Mouse (Mus musculus) neural tube, embryonic 11.5 days (tissue): ENCODE results near the gene Dcxr. TPM values are rescaled to one million over a fixed set of nuclear protein-coding genes. Genes with fewer than 3 reads are reported as not detected.

Source experiments
- ATAC-seq: fragments of 200-750 bp; cut with Nextera tagmentation; 2 replicates; pipeline ENCODE4 v1.8.0; 2017; ENCODE audit warnings: moderate number of reproducible peaks, mild to moderate bottlenecking, moderate TSS enrichment, moderate library complexity; ENCODE audit not compliant: insufficient read depth, low FRiP score, low TSS enrichment
- DNase-seq: peaks from one replicate; pipeline ENCODE4 v3.0.0-alpha.2; 2015; ENCODE audit warnings: low spot score
- H3K27ac ChIP-seq: fragments of 300-500 bp; sonication (generic); 2 replicates; pipeline ENCODE4 v1.5.1; 2014; ENCODE audit warnings: low read depth, mild to moderate bottlenecking, low read length
- H3K27me3 ChIP-seq: fragments of 300-500 bp; sonication (generic); 2 replicates; pipeline ENCODE4 v1.6.1; 2014; ENCODE audit warnings: mild to moderate bottlenecking, low read length, mixed read lengths; ENCODE audit not compliant: control insufficient read depth, insufficient read depth
- H3K36me3 ChIP-seq: fragments of 300-500 bp; sonication (generic); 2 replicates; pipeline ENCODE4 v1.6.1; 2014; ENCODE audit warnings: mild to moderate bottlenecking, low read length, moderate library complexity, mixed read lengths; ENCODE audit not compliant: control insufficient read depth, insufficient read depth
- H3K4me1 ChIP-seq: fragments of 300-500 bp; sonication (generic); 2 replicates; pipeline ENCODE4 v1.6.1; 2014; ENCODE audit warnings: low read length, mixed read lengths; ENCODE audit not compliant: control insufficient read depth, insufficient read depth
- H3K4me2 ChIP-seq: fragments of 300-500 bp; sonication (generic); 2 replicates; pipeline ENCODE4 v1.6.1; 2014; ENCODE audit warnings: low read depth, mild to moderate bottlenecking, moderate library complexity
- H3K4me3 ChIP-seq: fragments of 300-500 bp; sonication (generic); 2 replicates; pipeline ENCODE4 v1.5.1; 2014; ENCODE audit warnings: low read depth, low read length
- H3K9ac ChIP-seq: fragments of 300-500 bp; sonication (generic); 2 replicates; pipeline ENCODE4 v1.6.1; 2014; ENCODE audit warnings: mild to moderate bottlenecking, low read length
- H3K9me3 ChIP-seq: fragments of 300-500 bp; sonication (generic); 2 replicates; pipeline ENCODE4 v1.6.1; 2016; ENCODE audit warnings: low read length; ENCODE audit not compliant: control insufficient read depth
- WGBS: fragments of 180-500 bp; shearing (Covaris S2); extraction: QIAGEN DNeasy Blood & Tissue Kit; methylation state at CpG from one replicate; pipeline ENCODE4 v1.1.7; 2014; 5-methylcytosine and 5-hydroxymethylcytosine counted together
- polyA plus RNA-seq: library from polyadenylated mRNA; unstranded; fragments of >200 nt; fragmentation: Nextera tagmentation; extraction: Ambion mirVana; gene quantifications from 2 replicates; pipeline ENCODE4 v1.2.1, GENCODE M21; 2014

Dcxr gene
- polyA plus RNA-seq, 1 experiment from 2014 or later = 16.5 TPM

GRCm38 (mm10) chr11:120723509-120723908 lies 3.6 kb downstream of the Dcxr start:
- H3K4me1 ChIP-seq = peaks cover 15% of the 10 kb centered on the region
- ATAC-seq = no peak
- H3K4me2 ChIP-seq = no peak overlapping the region
- no peaks in the 10 kb centered on the region for H3K9me3 ChIP-seq
- H3K27ac ChIP-seq = no peak overlapping the region
- 83% methylated on average over 7 of the region's 7 CpGs for WGBS
- H3K4me3 ChIP-seq = no peak overlapping the region
- H3K27me3 ChIP-seq = peaks cover 13% of the 10 kb centered on the region
- no peak overlapping the region for H3K9ac ChIP-seq
- H3K36me3 ChIP-seq = no peaks in the 10 kb centered on the region
- DNase-seq = no peak

DNA sequence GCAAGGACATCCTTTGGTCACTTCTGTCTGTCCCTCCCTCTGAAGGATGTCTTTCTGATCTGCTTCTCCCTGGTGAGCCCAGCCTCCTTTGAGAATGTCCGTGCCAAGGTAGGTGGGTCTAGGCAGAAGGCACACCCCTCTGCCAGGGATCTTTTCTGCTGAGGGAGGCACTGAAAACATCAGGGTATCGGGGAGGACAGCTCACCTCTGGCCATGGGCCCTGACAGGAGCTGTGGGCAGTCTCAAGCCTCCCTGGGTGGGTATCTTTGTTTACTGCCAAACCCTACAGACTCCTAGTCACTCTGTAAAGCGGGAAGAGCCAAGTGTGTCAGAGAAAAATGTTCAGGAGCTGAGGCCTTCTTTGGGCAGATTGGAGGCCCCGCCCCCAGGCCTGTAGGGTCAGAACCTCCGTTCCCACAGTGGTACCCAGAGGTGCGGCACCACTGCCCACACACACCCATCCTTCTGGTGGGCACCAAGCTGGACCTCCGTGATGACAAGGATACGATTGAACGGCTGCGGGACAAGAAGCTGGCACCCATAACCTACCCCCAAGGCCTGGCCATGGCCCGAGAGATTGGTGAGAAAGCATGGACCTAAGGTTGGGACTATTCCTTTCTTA lies 4.2 kb downstream of the Dcxr start:
- WGBS = 89% methylated on average over 11 of the region's 11 CpGs

GRCm38 (mm10) chr11:120722067-120722630 lies 4.9 kb downstream of the Dcxr start:
- 21% methylated on average over 21 of the region's 21 CpGs for WGBS
- no peak for ATAC-seq
- H3K9me3 ChIP-seq = no peaks in the 10 kb centered on the region
- H3K4me3 ChIP-seq = peak overlapping the region; percentile 60
- peak overlapping the region; percentile 82 for H3K9ac ChIP-seq
- H3K27ac ChIP-seq = no peak overlapping the region
- peaks cover 15% of the 10 kb centered on the region for H3K4me1 ChIP-seq
- no peak for DNase-seq
- H3K27me3 ChIP-seq = peaks cover 13% of the 10 kb centered on the region
- peaks cover 4% of the 10 kb centered on the region; the same call in 1 of the 2 replicates for H3K36me3 ChIP-seq
- peak overlapping the region; percentile 99 for H3K4me2 ChIP-seq

More for the DNA sequence above, 4.2 kb downstream of the Dcxr start:
- Histone ChIP-seq H3K9me3 (no peaks in the 10 kb centered on the region), H3K4me3 (no peak overlapping the region), H3K27ac (no peak overlapping the region), H3K4me2 (no peak overlapping the region), H3K36me3 (no peaks in the 10 kb centered on the region), H3K9ac (no peak overlapping the region), H3K4me1 (peaks cover 15% of the 10 kb centered on the region), H3K27me3 (peaks cover 13% of the 10 kb centered on the region)
- DNase-seq (no peak), ATAC-seq (no peak)

GRCm38 (mm10) chr11:120721124-120722066 lies 5.7 kb downstream of the Dcxr start, which contains the start of gene Rac3:
Gene Rac3 (plus strand): TSS chr11:120721470.
- Histone ChIP-seq H3K9ac (peak within 1 kb of the TSS; percentile 82), H3K4me1 (peaks cover 14% of the 10 kb centered on the region), H3K27ac (0 out of 2 replicates have a peak within 1 kb of the TSS, but pooled peaks have one; percentile 34), H3K4me2 (peak within 1 kb of the TSS; percentile 99), H3K27me3 (peaks cover 13% of the 10 kb centered on the region), H3K36me3 (peaks cover 6% of the 10 kb centered on the region), H3K9me3 (no peaks in the 10 kb centered on the region), H3K4me3 (peak within 1 kb of the TSS; percentile 60)
- ATAC-seq (peak; percentile 84), DNase-seq (peak; percentile 87)
- WGBS = under 1% methylated on average over 79 of the region's 90 CpGs

GRCm38 (mm10) chr11:120720450-120720849 lies 6.6 kb downstream of the Dcxr start:
- no peak overlapping the region for H3K27ac ChIP-seq
- peak; percentile 92 for DNase-seq
- peak overlapping the region; percentile 60 for H3K4me3 ChIP-seq
- no peaks in the 10 kb centered on the region for H3K9me3 ChIP-seq
- H3K36me3 ChIP-seq = peaks cover 6% of the 10 kb centered on the region
- H3K9ac ChIP-seq = peak overlapping the region; percentile 82
- peaks cover 14% of the 10 kb centered on the region for H3K4me1 ChIP-seq
- WGBS = 11% methylated on average over 17 of the region's 17 CpGs
- H3K27me3 ChIP-seq = peaks cover 13% of the 10 kb centered on the region
- H3K4me2 ChIP-seq = peak overlapping the region; percentile 99
- ATAC-seq = 0 out of 2 replicates have a peak, but pooled peaks have one; percentile 5

DNA sequence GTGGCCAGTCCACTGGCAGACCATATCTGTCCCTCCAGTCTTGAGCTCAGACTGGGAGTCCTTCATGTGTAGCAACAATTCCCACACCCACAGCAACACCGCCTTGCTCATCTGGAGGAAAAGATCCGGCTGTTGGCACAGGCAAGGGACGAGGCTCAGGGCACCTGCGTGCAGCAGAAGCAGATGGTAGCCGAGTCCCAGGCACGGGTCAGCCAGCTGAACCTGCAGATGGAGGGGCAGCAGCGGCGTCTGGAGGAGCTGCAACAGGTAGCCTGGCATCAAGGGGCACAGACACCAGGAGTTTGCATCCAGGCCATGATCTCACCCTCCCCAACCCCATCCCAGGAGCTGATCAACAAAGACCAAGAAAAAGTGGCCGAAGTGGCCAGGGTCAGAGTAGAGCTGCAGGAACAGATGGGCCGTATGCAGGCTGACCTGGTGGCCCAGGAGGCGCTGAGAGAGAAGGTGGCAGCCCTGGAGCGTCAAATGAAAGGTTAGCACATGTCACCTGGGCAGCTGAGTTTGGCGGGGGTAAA lies 7.2 kb downstream of the Dcxr start:
- Histone ChIP-seq H3K4me2 (no peak overlapping the region), H3K27me3 (peaks cover 13% of the 10 kb centered on the region), H3K4me1 (peaks cover 14% of the 10 kb centered on the region), H3K27ac (no peak overlapping the region), H3K4me3 (no peak overlapping the region), H3K9me3 (no peaks in the 10 kb centered on the region), H3K36me3 (peaks cover 6% of the 10 kb centered on the region), H3K9ac (no peak overlapping the region)
- ATAC-seq = no peak
- no peak for DNase-seq
- 89% methylated on average over 13 of the region's 13 CpGs for WGBS

GRCm38 (mm10) chr11:120719242-120719641 lies 7.8 kb downstream of the Dcxr start:
- no peak overlapping the region for H3K9ac ChIP-seq
- DNase-seq (no peak), ATAC-seq (no peak)
- H3K4me3 ChIP-seq = no peak overlapping the region
- peaks cover 13% of the 10 kb centered on the region for H3K27me3 ChIP-seq
- 91% methylated on average over 9 of the region's 9 CpGs for WGBS
- H3K4me2 ChIP-seq = no peak overlapping the region
- H3K27ac ChIP-seq = no peak overlapping the region
- H3K36me3 ChIP-seq = peaks cover 6% of the 10 kb centered on the region
- H3K4me1 ChIP-seq = peaks cover 21% of the 10 kb centered on the region
- H3K9me3 ChIP-seq = no peaks in the 10 kb centered on the region

DNA sequence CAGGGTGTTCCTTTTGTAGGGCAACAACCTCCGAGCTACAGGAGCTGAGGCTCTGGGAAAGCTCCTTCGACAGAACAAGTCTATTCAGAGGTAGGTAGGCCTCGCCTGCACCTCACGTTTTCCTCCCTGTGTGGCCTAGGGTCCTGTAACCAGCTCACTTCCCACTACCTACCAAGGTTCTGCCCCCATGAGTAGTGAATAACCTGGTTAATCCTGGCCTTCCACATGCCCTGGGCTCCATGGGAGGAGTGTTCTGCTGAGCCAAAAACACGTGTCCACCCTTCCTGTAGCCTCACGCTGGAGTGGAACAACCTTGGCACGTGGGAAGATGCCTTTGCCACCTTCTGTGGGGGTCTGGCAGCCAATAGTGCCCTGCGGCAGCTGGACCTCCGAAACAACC lies 11.9 kb downstream of the Dcxr start:
- ATAC-seq (no peak), DNase-seq (no peak)
- WGBS = 90% methylated on average over 9 of the region's 9 CpGs
- no peaks in the 10 kb centered on the region for H3K27me3 ChIP-seq
- H3K9ac ChIP-seq = no peak overlapping the region
- H3K9me3 ChIP-seq = no peaks in the 10 kb centered on the region
- H3K4me3 ChIP-seq = no peak overlapping the region
- H3K4me1 ChIP-seq = peaks cover 12% of the 10 kb centered on the region
- no peak overlapping the region for H3K4me2 ChIP-seq
- H3K27ac ChIP-seq = no peak overlapping the region
- peaks cover 6% of the 10 kb centered on the region for H3K36me3 ChIP-seq
